Mouse (Mus musculus): Measurements from ENCODE around the gene Neurod2. TPM values are rescaled to one million over a fixed set of nuclear protein-coding genes. Genes with fewer than 3 reads are reported as not detected.

Gene Neurod2
- polyA plus RNA-seq, 1 experiment from 2014 or later = 0.09 TPM

GRCm38 (mm10) chr11:98327136-98328030 lies 2.1 kb downstream of the Neurod2 start:
- no peak overlapping the region for H3K27ac ChIP-seq
- peak overlapping the region; percentile 46 for H3K4me2 ChIP-seq (replicated peaks)
- peaks cover 97% of the 10 kb centered on the region for H3K27me3 ChIP-seq (replicated peaks)
- ATAC-seq = 0 out of 2 replicates have a peak, but pooled peaks have one; percentile 36
- H3K36me3 ChIP-seq = no peaks in the 10 kb centered on the region
- H3K9me3 ChIP-seq = no peaks in the 10 kb centered on the region
- WGBS = under 1% methylated on average over 97 of the region's 97 CpGs
- H3K4me1 ChIP-seq (replicated peaks) = peaks cover 21% of the 10 kb centered on the region
- no peak overlapping the region for H3K9ac ChIP-seq
- peak overlapping the region; percentile 24 for H3K4me3 ChIP-seq (replicated peaks)

DNA sequence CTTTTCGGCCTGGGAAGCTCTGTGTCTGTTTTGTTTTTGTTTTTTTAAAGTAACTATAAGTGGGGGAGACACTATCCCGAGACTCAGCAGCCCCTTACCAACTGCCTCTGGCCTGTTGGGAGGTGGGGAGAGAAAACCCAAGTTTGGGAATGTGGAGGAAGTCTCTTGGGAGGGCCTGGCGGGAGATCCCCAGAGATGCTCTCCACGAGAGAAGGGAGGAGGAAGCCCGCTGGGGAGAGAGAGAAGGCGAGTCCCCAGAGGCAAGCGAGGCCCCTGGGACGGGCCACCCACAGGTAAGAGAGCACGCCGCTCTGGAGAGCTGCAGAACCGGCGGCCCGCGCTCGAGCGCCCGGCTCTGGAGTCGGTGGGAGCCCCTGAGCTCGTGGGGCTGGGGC lies 2.7 kb downstream of the Neurod2 start:
- Histone ChIP-seq H3K9ac (no peak overlapping the region), H3K27ac (no peak overlapping the region), H3K36me3 (no peaks in the 10 kb centered on the region), H3K27me3 (replicated peaks) (peaks cover 97% of the 10 kb centered on the region), H3K4me1 (replicated peaks) (peaks cover 21% of the 10 kb centered on the region), H3K9me3 (no peaks in the 10 kb centered on the region), H3K4me2 (replicated peaks) (peak overlapping the region; percentile 46; the same call in 1 of the 2 replicates), H3K4me3 (replicated peaks) (peak overlapping the region; percentile 24; the same call in 1 of the 2 replicates)
- WGBS = 2% methylated on average over 19 of the region's 19 CpGs
- no peak for ATAC-seq

- Histone ChIP-seq H3K36me3 (no peaks in the 10 kb centered on the region), H3K4me1 (replicated peaks) (peaks cover 21% of the 10 kb centered on the region), H3K27me3 (replicated peaks) (peaks cover 99% of the 10 kb centered on the region), H3K4me2 (replicated peaks) (no peak overlapping the region), H3K4me3 (replicated peaks) (no peak overlapping the region), H3K9me3 (no peaks in the 10 kb centered on the region), H3K27ac (no peak overlapping the region), H3K9ac (no peak overlapping the region)
- ATAC-seq = no peak
- whole genome bisulfite sequencing = 6% methylated on average over 21 of the region's 22 CpGs
Observed at GRCm38 (mm10) chr11:98325821-98326218, 3.6 kb downstream of the Neurod2 start.

- no peak overlapping the region for H3K9ac ChIP-seq
- H3K27ac ChIP-seq = no peak overlapping the region
- ATAC-seq = no peak
- H3K9me3 ChIP-seq = no peaks in the 10 kb centered on the region
- no peaks in the 10 kb centered on the region for H3K36me3 ChIP-seq
- H3K4me2 ChIP-seq (replicated peaks) = no peak overlapping the region
- H3K4me3 ChIP-seq (replicated peaks) = no peak overlapping the region
- H3K4me1 ChIP-seq (replicated peaks) = peaks cover 21% of the 10 kb centered on the region
- H3K27me3 ChIP-seq (replicated peaks) = peaks cover 99% of the 10 kb centered on the region
- whole genome bisulfite sequencing = 6% methylated on average over 14 of the region's 14 CpGs
Observed at GRCm38 (mm10) chr11:98325191-98325820, 4.1 kb downstream of the Neurod2 start.

- ATAC-seq = no peak
Observed at GRCm38 (mm10) chr11:98323933-98324332, 5.5 kb downstream of the Neurod2 start.

GRCm38 (mm10) chr11:98323136-98323866 lies 6.1 kb downstream of the Neurod2 start:
- Histone ChIP-seq H3K4me3 (replicated peaks) (no peak overlapping the region), H3K36me3 (no peaks in the 10 kb centered on the region), H3K4me1 (replicated peaks) (peaks cover 16% of the 10 kb centered on the region), H3K27me3 (replicated peaks) (peaks cover 99% of the 10 kb centered on the region), H3K27ac (no peak overlapping the region), H3K9me3 (no peaks in the 10 kb centered on the region), H3K4me2 (replicated peaks) (no peak overlapping the region), H3K9ac (no peak overlapping the region)
- WGBS = 3% methylated on average over 10 of the region's 10 CpGs
- ATAC-seq = no peak

More at GRCm38 (mm10) chr11:98323933-98324332, 5.5 kb downstream of the Neurod2 start:
- Histone ChIP-seq H3K9ac (no peak overlapping the region), H3K36me3 (no peaks in the 10 kb centered on the region), H3K27ac (no peak overlapping the region), H3K9me3 (no peaks in the 10 kb centered on the region), H3K4me1 (replicated peaks) (peaks cover 21% of the 10 kb centered on the region), H3K4me3 (replicated peaks) (no peak overlapping the region), H3K27me3 (replicated peaks) (peaks cover 99% of the 10 kb centered on the region), H3K4me2 (replicated peaks) (no peak overlapping the region)
- 2% methylated on average over 9 of the region's 9 CpGs for WGBS

- 0% methylated on average over 1 of the region's 1 CpGs for WGBS
- no peak overlapping the region for H3K4me3 ChIP-seq (replicated peaks)
- no peaks in the 10 kb centered on the region for H3K9me3 ChIP-seq
- ATAC-seq = no peak
- peaks cover 5% of the 10 kb centered on the region for H3K4me1 ChIP-seq (replicated peaks)
- no peak overlapping the region for H3K9ac ChIP-seq
- no peak overlapping the region for H3K4me2 ChIP-seq (replicated peaks)
- H3K27ac ChIP-seq = no peak overlapping the region
- no peaks in the 10 kb centered on the region for H3K36me3 ChIP-seq
- H3K27me3 ChIP-seq (replicated peaks) = peaks cover 99% of the 10 kb centered on the region
Observed at GRCm38 (mm10) chr11:98322159-98322558, 7.3 kb downstream of the Neurod2 start.

GRCm38 (mm10) chr11:98321677-98322003 lies 7.8 kb downstream of the Neurod2 start:
- WGBS = 7% methylated on average over 5 of the region's 5 CpGs
- ATAC-seq = no peak
- Histone ChIP-seq H3K4me3 (replicated peaks) (no peak overlapping the region), H3K27ac (no peak overlapping the region), H3K9ac (no peak overlapping the region), H3K4me1 (replicated peaks) (no peaks in the 10 kb centered on the region), H3K36me3 (no peaks in the 10 kb centered on the region), H3K9me3 (no peaks in the 10 kb centered on the region), H3K4me2 (replicated peaks) (no peak overlapping the region), H3K27me3 (replicated peaks) (peaks cover 99% of the 10 kb centered on the region)

- no peaks in the 10 kb centered on the region for H3K4me1 ChIP-seq (replicated peaks)
- H3K4me3 ChIP-seq (replicated peaks) = no peak overlapping the region
- no peak overlapping the region for H3K27ac ChIP-seq
- H3K9ac ChIP-seq = no peak overlapping the region
- no peak for ATAC-seq
- H3K36me3 ChIP-seq = no peaks in the 10 kb centered on the region
- no peak overlapping the region for H3K4me2 ChIP-seq (replicated peaks)
- 3% methylated on average over 30 of the region's 30 CpGs for WGBS
- H3K9me3 ChIP-seq = no peaks in the 10 kb centered on the region
- H3K27me3 ChIP-seq (replicated peaks) = peaks cover 100% of the 10 kb centered on the region
Observed at GRCm38 (mm10) chr11:98320806-98321676, 8.4 kb downstream of the Neurod2 start.

DNA sequence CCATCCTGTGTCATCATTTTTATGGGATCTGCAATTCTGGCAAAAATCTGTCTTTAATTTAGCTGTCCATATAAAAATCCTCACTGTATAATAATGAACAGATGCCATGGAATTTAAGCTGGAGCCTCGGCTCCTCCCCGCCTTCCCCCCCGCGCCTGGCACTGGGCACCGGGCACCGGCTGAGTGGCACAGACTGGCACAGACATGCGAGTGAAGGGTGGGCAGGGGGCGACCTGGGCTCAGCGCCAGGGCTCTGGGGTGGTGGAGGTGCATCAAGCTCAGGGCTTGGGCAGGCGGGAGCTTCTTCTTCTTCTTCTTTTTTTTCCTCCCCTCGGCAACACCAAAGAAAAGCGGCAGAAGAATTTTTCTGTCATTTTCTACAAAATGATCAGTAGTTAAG lies 9.1 kb downstream of the Neurod2 start:
- H3K27ac ChIP-seq = no peak overlapping the region
- no peak overlapping the region for H3K4me3 ChIP-seq (replicated peaks)
- H3K9me3 ChIP-seq = no peaks in the 10 kb centered on the region
- no peaks in the 10 kb centered on the region for H3K4me1 ChIP-seq (replicated peaks)
- no peak overlapping the region for H3K4me2 ChIP-seq (replicated peaks)
- peaks cover 100% of the 10 kb centered on the region for H3K27me3 ChIP-seq (replicated peaks)
- no peaks in the 10 kb centered on the region for H3K36me3 ChIP-seq
- no peak overlapping the region for H3K9ac ChIP-seq
- WGBS = 14% methylated on average over 12 of the region's 12 CpGs
- no peak for ATAC-seq

GRCm38 (mm10) chr11:98319944-98320343 lies 9.5 kb downstream of the Neurod2 start:
- H3K4me3 ChIP-seq (replicated peaks) = no peak overlapping the region
- H3K4me2 ChIP-seq (replicated peaks) = no peak overlapping the region
- H3K27me3 ChIP-seq (replicated peaks) = peaks cover 100% of the 10 kb centered on the region
- 4% methylated on average over 2 of the region's 2 CpGs for WGBS
- no peak for ATAC-seq
- no peak overlapping the region for H3K9ac ChIP-seq
- H3K27ac ChIP-seq = no peak overlapping the region
- no peaks in the 10 kb centered on the region for H3K4me1 ChIP-seq (replicated peaks)
- no peaks in the 10 kb centered on the region for H3K9me3 ChIP-seq
- H3K36me3 ChIP-seq = no peaks in the 10 kb centered on the region

All from intestine, embryonic 15.5 days (tissue).